Mouse (Mus musculus) forebrain, postnatal 0 days (tissue): ENCODE data around the gene Tomm34. TPM values are rescaled to one million over a fixed set of nuclear protein-coding genes. Genes with fewer than 3 reads are reported as not detected.
A peak's percentile ranks its signal among the peaks of the same experiment; 100 is the strongest.

Source experiments
- ATAC-seq: fragments of 200-750 bp; cut with Nextera tagmentation; 2 replicates; pipeline ENCODE4 v1.8.0; 2017; ENCODE audit warnings: mild to moderate bottlenecking, moderate library complexity
- DNase-seq: peaks from one replicate; pipeline ENCODE4 v3.0.0-alpha.2; 2015
- H3K27ac ChIP-seq: fragments of 300-500 bp; sonication (generic); 2 replicates; pipeline ENCODE4 v1.5.1; 2014; ENCODE audit warnings: low read depth, mild to moderate bottlenecking, antibody characterized with exemption, low read length, moderate library complexity, mixed read lengths
- H3K27me3 ChIP-seq: fragments of 300-500 bp; sonication (generic); 2 replicates; pipeline ENCODE4 v1.6.1; 2014; ENCODE audit warnings: mild to moderate bottlenecking, low read length, mixed read lengths; ENCODE audit not compliant: insufficient read depth
- H3K36me3 ChIP-seq: fragments of 300-500 bp; sonication (generic); 2 replicates; pipeline ENCODE4 v1.6.1; 2014; ENCODE audit warnings: mild to moderate bottlenecking, moderate library complexity; ENCODE audit not compliant: insufficient read depth
- H3K4me1 ChIP-seq: fragments of 300-500 bp; sonication (generic); 2 replicates; pipeline ENCODE4 v1.6.1; 2014; ENCODE audit warnings: antibody characterized with exemption; ENCODE audit not compliant: insufficient read depth
- H3K4me2 ChIP-seq: fragments of 300-500 bp; sonication (generic); 2 replicates; pipeline ENCODE4 v1.6.1; 2014; ENCODE audit warnings: low read depth, mild to moderate bottlenecking, moderate library complexity
- H3K4me3 ChIP-seq: fragments of 300-500 bp; sonication (generic); 2 replicates; pipeline ENCODE4 v1.5.1; 2014; ENCODE audit warnings: low read depth, low read length, mixed read lengths
- H3K9ac ChIP-seq: fragments of 300-500 bp; sonication (generic); 2 replicates; pipeline ENCODE4 v1.6.1; 2014; ENCODE audit warnings: mild to moderate bottlenecking
- H3K9me3 ChIP-seq: fragments of 300-500 bp; sonication (generic); 2 replicates; pipeline ENCODE4 v1.6.1; 2016; ENCODE audit warnings: low read length
- CTCF ChIP-seq: sonication (generic); IDR thresholded peaks from 2 replicates; pipeline ENCODE4 v1.5.1; 2016; ENCODE audit warnings: antibody characterized with exemption, control low read depth, low read depth
- WGBS: fragments of 180-500 bp; shearing (Covaris S2); extraction: QIAGEN DNeasy Blood & Tissue Kit; methylation state at CpG from one replicate; pipeline ENCODE4 v1.1.7; 2014; 5-methylcytosine and 5-hydroxymethylcytosine counted together
- polyA plus RNA-seq: library from polyadenylated mRNA; unstranded; fragments of >200 nt; fragmentation: Nextera tagmentation; extraction: Ambion mirVana; gene quantifications from 2 replicates; pipeline ENCODE4 v1.2.1, GENCODE M21; 2015
- total RNA-seq: library from RNA; depleted of rRNA; stranded (reverse); fragments of >200 nt; gene quantifications from 2 replicates; pipeline ENCODE4 v1.2.3, GENCODE M21; 2014

Tomm34 gene
- total and polyA plus RNA-seq, 2 experiments from 2014 or later, result 37.2 to 54.2 TPM

DNA sequence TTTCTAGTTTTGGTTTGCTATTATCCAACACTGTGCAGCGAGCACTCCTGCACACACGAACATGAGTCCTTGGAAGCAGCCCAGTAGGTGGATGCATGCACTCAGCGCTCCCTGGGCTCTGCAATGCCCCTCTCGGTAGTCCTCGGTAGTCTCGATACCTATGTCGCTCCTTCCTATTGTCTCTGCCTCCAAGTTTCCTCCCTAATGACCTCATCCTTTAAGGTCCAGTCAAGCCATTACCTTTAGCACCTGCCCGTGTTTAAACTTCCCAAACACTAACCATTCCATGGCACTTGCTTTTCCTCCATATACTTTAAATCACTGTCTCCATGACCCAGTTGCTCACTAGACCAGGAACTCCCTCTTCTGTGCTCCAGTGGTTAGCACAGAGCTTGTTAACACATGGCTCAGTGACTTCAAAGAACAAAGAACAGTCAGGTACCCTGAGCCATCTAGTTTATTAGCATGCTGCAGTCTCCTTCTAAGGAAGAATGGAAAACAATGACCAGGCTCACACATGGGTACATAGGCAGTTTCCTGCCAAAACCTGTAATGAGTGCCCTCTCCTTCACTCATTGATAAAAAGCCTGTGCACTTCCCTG lies 11.2 kb downstream of the Tomm34 start:
- no peak for TF ChIP-seq CTCF
- ATAC-seq, result no peak
- H3K36me3 ChIP-seq, result peaks cover 76% of the 10 kb centered on the region
- no peak overlapping the region for H3K4me2 ChIP-seq
- H3K9me3 ChIP-seq, result no peaks in the 10 kb centered on the region
- no peak for DNase-seq
- WGBS, result 94% methylated on average over 8 of the region's 8 CpGs
- H3K9ac ChIP-seq, result no peak overlapping the region
- no peak overlapping the region for H3K27ac ChIP-seq
- no peaks in the 10 kb centered on the region for H3K27me3 ChIP-seq
- H3K4me3 ChIP-seq, result no peak overlapping the region
- no peaks in the 10 kb centered on the region for H3K4me1 ChIP-seq

DNA sequence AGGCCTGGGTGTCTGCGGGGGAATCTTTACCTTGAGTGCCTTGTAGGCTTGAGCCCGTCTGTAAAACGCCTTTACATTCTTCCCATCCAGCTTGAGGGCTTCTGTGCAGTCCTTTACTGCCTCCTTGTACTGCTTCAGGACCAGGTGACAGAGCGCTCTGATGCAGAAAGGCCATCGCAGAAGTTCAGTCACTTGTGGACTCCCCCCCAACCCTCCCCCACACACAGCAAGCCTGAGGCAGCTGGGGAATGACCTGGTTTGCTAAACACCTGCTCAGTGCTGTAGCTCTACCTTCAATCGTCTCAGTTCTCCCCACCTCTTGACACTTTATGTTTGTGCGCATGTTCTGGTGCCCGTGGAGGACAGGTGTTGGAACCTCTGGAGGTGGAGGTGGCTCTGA lies 16.3 kb downstream of the Tomm34 start:
- Histone ChIP-seq H3K4me1 (no peaks in the 10 kb centered on the region), H3K4me2 (no peak overlapping the region), H3K36me3 (peaks cover 73% of the 10 kb centered on the region), H3K27me3 (no peaks in the 10 kb centered on the region), H3K27ac (no peak overlapping the region), H3K9ac (no peak overlapping the region), H3K9me3 (no peaks in the 10 kb centered on the region), H3K4me3 (no peak overlapping the region)
- TF ChIP-seq CTCF, result no peak
- ATAC-seq (no peak), DNase-seq (no peak)
- 93% methylated on average over 8 of the region's 8 CpGs for WGBS

DNA sequence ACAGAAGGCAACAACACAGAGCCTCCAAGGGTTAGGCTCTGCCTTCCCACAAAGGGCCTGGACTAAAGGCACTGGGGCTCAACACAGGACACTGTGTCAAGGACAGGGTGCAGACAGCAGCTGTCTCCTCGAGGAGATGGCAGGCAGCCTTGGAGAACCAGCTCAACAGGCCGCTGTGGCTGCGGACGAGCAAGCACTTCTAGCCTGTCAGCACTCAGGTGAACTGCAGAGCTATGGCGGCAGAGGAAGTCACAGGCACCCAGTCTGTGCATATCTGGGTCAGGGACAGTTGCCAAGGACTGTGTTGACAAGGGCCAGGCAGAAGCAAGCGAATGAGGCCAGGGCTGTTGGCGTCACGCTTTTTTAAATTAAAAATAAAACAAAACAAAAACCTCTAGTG lies 17.2 kb downstream of the Tomm34 start:
- H3K27me3 ChIP-seq, result no peaks in the 10 kb centered on the region
- DNase-seq (no peak), ATAC-seq (no peak)
- H3K9me3 ChIP-seq, result no peaks in the 10 kb centered on the region
- H3K36me3 ChIP-seq, result peaks cover 64% of the 10 kb centered on the region
- no peaks in the 10 kb centered on the region for H3K4me1 ChIP-seq
- no peak for TF ChIP-seq CTCF
- no peak overlapping the region for H3K9ac ChIP-seq
- H3K4me2 ChIP-seq, result no peak overlapping the region
- H3K4me3 ChIP-seq, result no peak overlapping the region
- 90% methylated on average over 8 of the region's 8 CpGs for WGBS
- H3K27ac ChIP-seq, result no peak overlapping the region

GRCm38 (mm10) chr2:164047197-164047690 lies 23.7 kb downstream of the Tomm34 start:
- Histone ChIP-seq H3K4me1 (no peaks in the 10 kb centered on the region), H3K9ac (no peak overlapping the region), H3K4me2 (peak overlapping the region; percentile 46), H3K4me3 (peak overlapping the region; percentile 24; the same call in 1 of the 2 replicates), H3K27me3 (no peaks in the 10 kb centered on the region), H3K9me3 (no peaks in the 10 kb centered on the region), H3K27ac (no peak overlapping the region), H3K36me3 (peaks cover 9% of the 10 kb centered on the region; the same call in 1 of the 2 replicates)
- no peak for TF ChIP-seq CTCF
- ATAC-seq (peak; percentile 42), DNase-seq (peak; percentile 27)
- 4% methylated on average over 13 of the region's 16 CpGs for WGBS

DNA sequence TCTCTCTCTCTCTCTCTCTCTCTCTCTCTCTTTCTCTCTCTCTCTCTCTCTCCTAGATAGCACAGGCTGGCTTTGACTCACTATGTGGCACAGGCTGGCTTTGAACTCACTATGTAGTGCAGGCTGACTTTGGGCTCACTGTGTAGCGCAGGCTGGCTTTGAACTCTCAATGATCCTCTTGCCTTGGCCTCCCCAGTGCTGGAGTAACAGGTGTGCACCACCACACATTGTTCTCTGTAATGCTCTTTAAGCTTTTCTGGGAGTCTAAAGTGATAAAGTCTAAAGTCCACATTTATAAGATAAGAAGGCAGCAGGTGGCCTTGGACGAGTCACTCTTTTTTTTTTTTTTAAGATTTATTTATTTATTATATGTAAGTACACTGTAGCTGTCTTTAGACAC lies 29.4 kb downstream of the Tomm34 start:
- H3K4me3 ChIP-seq, result no peak overlapping the region
- WGBS, result 91% methylated on average over 2 of the region's 2 CpGs
- ATAC-seq, result no peak
- DNase-seq, result no peak
- no peak for TF ChIP-seq CTCF
- no peaks in the 10 kb centered on the region for H3K9me3 ChIP-seq
- H3K9ac ChIP-seq, result no peak overlapping the region
- H3K27me3 ChIP-seq, result no peaks in the 10 kb centered on the region
- no peak overlapping the region for H3K27ac ChIP-seq
- no peak overlapping the region for H3K4me2 ChIP-seq
- no peaks in the 10 kb centered on the region for H3K36me3 ChIP-seq
- H3K4me1 ChIP-seq, result no peaks in the 10 kb centered on the region

GRCm38 (mm10) chr2:164040949-164041348 lies 30.0 kb downstream of the Tomm34 start:
- Histone ChIP-seq H3K4me3 (no peak overlapping the region), H3K27ac (no peak overlapping the region), H3K9me3 (no peaks in the 10 kb centered on the region), H3K27me3 (no peaks in the 10 kb centered on the region), H3K4me1 (no peaks in the 10 kb centered on the region), H3K9ac (no peak overlapping the region), H3K4me2 (no peak overlapping the region), H3K36me3 (no peaks in the 10 kb centered on the region)
- 86% methylated on average over 6 of the region's 6 CpGs for WGBS
- ATAC-seq (no peak), DNase-seq (no peak)
- no peak for TF ChIP-seq CTCF

- ATAC-seq (peak; percentile 36), DNase-seq (no peak)
- Histone ChIP-seq H3K9ac (no peak overlapping the region), H3K36me3 (no peaks in the 10 kb centered on the region), H3K4me2 (no peak overlapping the region), H3K4me3 (no peak overlapping the region), H3K27ac (no peak overlapping the region), H3K9me3 (no peaks in the 10 kb centered on the region), H3K27me3 (no peaks in the 10 kb centered on the region), H3K4me1 (no peaks in the 10 kb centered on the region)
- no peak for TF ChIP-seq CTCF
- WGBS, result 93% methylated on average over 1 of the region's 1 CpGs
Measured at GRCm38 (mm10) chr2:164038407-164039028, 32.5 kb downstream of the Tomm34 start.
